In the genomic region with DNA sequence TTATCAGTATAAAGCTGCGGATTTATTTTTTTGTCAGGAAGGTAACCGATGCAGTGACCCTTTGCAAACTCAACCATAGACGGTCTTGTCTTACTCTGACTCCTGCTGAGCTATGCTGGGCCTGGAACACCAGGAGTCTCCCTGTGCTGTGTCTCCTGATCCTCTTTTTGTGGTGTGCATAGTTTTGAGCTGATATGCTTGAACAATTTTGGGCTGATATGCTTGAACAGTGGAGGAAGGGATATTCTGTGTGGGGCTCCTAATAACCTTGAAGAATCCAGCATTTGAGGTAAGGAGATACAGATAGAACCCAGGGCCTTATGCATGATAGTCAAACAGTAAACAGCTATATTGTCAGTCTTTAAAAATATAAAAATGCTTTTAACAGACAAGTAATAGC, we compare ENCODE assay signal across 20 mouse cellular contexts.
A peak's percentile ranks its signal among the peaks of the same experiment; 100 is the strongest.
DNase-seq lines count a peak whose midpoint lies in the region; ATAC-seq and TF ChIP-seq lines count a peak whose summit lies in the region.
"Had no signal": no experiment of that assay in that cellular context is flagged by ENCODE, and none has a peak within 500 bp of the region (broad histone marks: within the 10 kb centered on the region; RNA-seq: fewer than 3 reads in every experiment).

No protein-coding gene starts in this region.

- TF ChIP-seq CTCF in hindbrain, postnatal 0 days (IDR thresholded peaks at IDR 0.05; ENCODE audit: low read depth): no peak
- TF ChIP-seq CTCF in midbrain, postnatal 0 days (IDR thresholded peaks at IDR 0.05): no peak

- H3K36me3 ChIP-seq in hindbrain, embryonic 13.5 days: no peaks in the 10 kb centered on the region
- no peaks in the 10 kb centered on the region for H3K36me3 ChIP-seq in hindbrain, postnatal 0 days (ENCODE audit: insufficient read depth, low read length)
- no peaks in the 10 kb centered on the region for H3K36me3 ChIP-seq in forebrain, embryonic 15.5 days
- no peaks in the 10 kb centered on the region for H3K36me3 ChIP-seq in midbrain, postnatal 0 days (ENCODE audit: insufficient read depth, low read length)
- H3K36me3 ChIP-seq: embryonic facial prominence, embryonic 13.5 days; heart, embryonic 15.5 days; limb, embryonic 13.5 days; liver, embryonic 13.5 days; lung, embryonic 15.5 days; neural tube, embryonic 12.5 days; stomach, embryonic 15.5 days had no signal

- WGBS in hindbrain, embryonic 13.5 days: 52% methylated on average over 3 of the region's 3 CpGs
- WGBS in hindbrain, postnatal 0 days: 36% methylated on average over 3 of the region's 3 CpGs
- WGBS in forebrain, embryonic 15.5 days: 61% methylated on average over 3 of the region's 3 CpGs
- WGBS in midbrain, postnatal 0 days: 18% methylated on average over 3 of the region's 3 CpGs

- DNase-seq in hindbrain, postnatal 0 days (ENCODE audit: low spot score): no peak
- DNase-seq in Muller cell, postnatal 12 days (ENCODE audit: inconsistent ontology term): peak; percentile 46
- no peak for DNase-seq in midbrain, postnatal 0 days (ENCODE audit: low spot score)
- DNase-seq: gastrocnemius, postnatal 14 days; heart, adult 18-20 months; heart, postnatal 4 days; liver, embryonic 13.5 days; thymus, adult 18-20 months had no signal

- H3K9me3 ChIP-seq in hindbrain, embryonic 13.5 days: no peaks in the 10 kb centered on the region
- no peaks in the 10 kb centered on the region for H3K9me3 ChIP-seq in hindbrain, postnatal 0 days (ENCODE audit: low read length)
- no peaks in the 10 kb centered on the region for H3K9me3 ChIP-seq in forebrain, embryonic 15.5 days
- H3K9me3 ChIP-seq in midbrain, postnatal 0 days (ENCODE audit: low read length): no peaks in the 10 kb centered on the region
- H3K9me3 ChIP-seq: embryonic facial prominence, embryonic 13.5 days; heart, embryonic 15.5 days; limb, embryonic 13.5 days; liver, embryonic 13.5 days; lung, embryonic 15.5 days; neural tube, embryonic 12.5 days; stomach, embryonic 15.5 days had no signal

- H3K27me3 ChIP-seq in hindbrain, embryonic 13.5 days: no peaks in the 10 kb centered on the region
- no peaks in the 10 kb centered on the region for H3K27me3 ChIP-seq in hindbrain, postnatal 0 days (ENCODE audit: insufficient read depth, low read length)
- no peaks in the 10 kb centered on the region for H3K27me3 ChIP-seq in forebrain, embryonic 15.5 days
- H3K27me3 ChIP-seq in midbrain, postnatal 0 days (ENCODE audit: insufficient read depth, low read length): no peaks in the 10 kb centered on the region
- H3K27me3 ChIP-seq: embryonic facial prominence, embryonic 13.5 days; heart, embryonic 15.5 days; limb, embryonic 13.5 days; liver, embryonic 13.5 days; lung, embryonic 15.5 days; neural tube, embryonic 12.5 days; stomach, embryonic 15.5 days had no signal

- H3K4me2 ChIP-seq in hindbrain, embryonic 13.5 days: no peak overlapping the region
- H3K4me2 ChIP-seq in hindbrain, postnatal 0 days (ENCODE audit: low read depth, low read length): no peak overlapping the region
- H3K4me2 ChIP-seq in forebrain, embryonic 15.5 days (replicated peaks): no peak overlapping the region
- no peak overlapping the region for H3K4me2 ChIP-seq in midbrain, postnatal 0 days (ENCODE audit: low read depth, low read length, poor library complexity, severe bottlenecking)
- H3K4me2 ChIP-seq: embryonic facial prominence, embryonic 13.5 days; heart, embryonic 15.5 days; limb, embryonic 13.5 days; liver, embryonic 13.5 days; lung, embryonic 15.5 days; neural tube, embryonic 12.5 days; stomach, embryonic 15.5 days had no signal

- peaks cover 4% of the 10 kb centered on the region; the same call in 1 of the 2 replicates for H3K4me1 ChIP-seq in hindbrain, embryonic 13.5 days (replicated peaks)
- H3K4me1 ChIP-seq in hindbrain, postnatal 0 days (ENCODE audit: insufficient read depth, low read length): no peaks in the 10 kb centered on the region; the same call in 1 of the 2 replicates
- peaks cover 17% of the 10 kb centered on the region for H3K4me1 ChIP-seq in forebrain, embryonic 15.5 days
- no peaks in the 10 kb centered on the region for H3K4me1 ChIP-seq in midbrain, postnatal 0 days (ENCODE audit: insufficient read depth, low read length)
- H3K4me1 ChIP-seq: embryonic facial prominence, embryonic 13.5 days; heart, embryonic 15.5 days; limb, embryonic 13.5 days; liver, embryonic 13.5 days; lung, embryonic 15.5 days; neural tube, embryonic 12.5 days; stomach, embryonic 15.5 days had no signal

- no peak for ATAC-seq in hindbrain, embryonic 13.5 days (ENCODE audit: low FRiP score)
- no peak for ATAC-seq in hindbrain, postnatal 0 days
- ATAC-seq in forebrain, embryonic 15.5 days (replicated peaks): no peak
- ATAC-seq in midbrain, postnatal 0 days (ENCODE audit: low FRiP score): no peak
- no peak for ATAC-seq in CD4-positive, CD25-positive, alpha-beta regulatory T cell, adult 4 months
- no peak for ATAC-seq in inflammation-experienced regulatory T-cells, adult 6 months
- ATAC-seq: intestine, embryonic 16.5 days had no signal

- H3K27ac ChIP-seq in hindbrain, embryonic 13.5 days: peak overlapping the region; percentile 60
- no peak overlapping the region for H3K27ac ChIP-seq in hindbrain, postnatal 0 days
- 0 out of 2 replicates have a peak overlapping the region, but pooled peaks have one; percentile 40 for H3K27ac ChIP-seq in forebrain, embryonic 15.5 days (replicated peaks)
- H3K27ac ChIP-seq in midbrain, postnatal 0 days (ENCODE audit: low read depth, low read length): peak overlapping the region; percentile 18; the same call in 1 of the 2 replicates
- H3K27ac ChIP-seq: embryonic facial prominence, embryonic 13.5 days; heart, embryonic 15.5 days; limb, embryonic 13.5 days; liver, embryonic 13.5 days; lung, embryonic 15.5 days; macrophage; neural tube, embryonic 12.5 days; stomach, embryonic 15.5 days had no signal

- H3K9ac ChIP-seq in hindbrain, embryonic 13.5 days: no peak overlapping the region
- H3K9ac ChIP-seq in hindbrain, postnatal 0 days (replicated peaks; ENCODE audit: low read length): no peak overlapping the region
- H3K9ac ChIP-seq in forebrain, embryonic 15.5 days (replicated peaks): no peak overlapping the region
- H3K9ac ChIP-seq in midbrain, postnatal 0 days (replicated peaks; ENCODE audit: low read length, poor library complexity, severe bottlenecking): no peak overlapping the region
- H3K9ac ChIP-seq: embryonic facial prominence, embryonic 13.5 days; heart, embryonic 15.5 days; limb, embryonic 13.5 days; liver, embryonic 13.5 days; lung, embryonic 15.5 days; neural tube, embryonic 12.5 days; stomach, embryonic 15.5 days had no signal

- H3K4me3 ChIP-seq in hindbrain, embryonic 13.5 days: no peak overlapping the region
- no peak overlapping the region for H3K4me3 ChIP-seq in hindbrain, postnatal 0 days (ENCODE audit: low read length)
- H3K4me3 ChIP-seq in forebrain, embryonic 15.5 days: no peak overlapping the region
- no peak overlapping the region for H3K4me3 ChIP-seq in midbrain, postnatal 0 days (ENCODE audit: low read depth, low read length)
- H3K4me3 ChIP-seq: embryonic facial prominence, embryonic 13.5 days; heart, embryonic 15.5 days; limb, embryonic 13.5 days; liver, embryonic 13.5 days; lung, embryonic 15.5 days; neural tube, embryonic 12.5 days; stomach, embryonic 15.5 days had no signal
